Mouse (Mus musculus): ENCODE data around the gene Slc16a13.

Slc16a13 gene

GRCm38 (mm10) chr11:70220731-70221602 lies at the start of gene Slc16a13:
TSS of gene Slc16a13 (minus strand) at chr11:70221064.
- DNase-seq (ENCODE audit: low spot score) = peak; percentile 98

DNA sequence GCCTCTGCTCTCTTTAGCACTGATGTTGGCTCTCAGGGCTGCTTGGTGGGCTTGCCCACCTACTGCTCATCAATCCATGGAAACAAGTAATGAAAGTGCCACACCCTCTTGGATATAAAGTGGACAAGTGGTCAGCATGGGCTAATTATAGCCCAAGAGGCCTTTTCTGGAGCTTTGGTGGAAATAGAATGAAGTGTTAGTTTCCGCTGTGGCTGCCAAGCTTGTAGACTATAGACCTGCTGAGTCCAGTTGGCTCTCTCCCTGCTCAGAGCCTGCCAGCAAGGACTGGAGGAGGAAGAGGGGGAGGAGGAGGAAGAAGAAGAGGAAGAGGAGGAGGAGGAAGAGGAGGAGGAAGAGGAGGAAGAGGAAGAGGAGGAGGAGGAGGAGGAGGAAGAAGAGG lies 45.5 kb upstream of the Slc16a13 start:
- no peak for DNase-seq (ENCODE audit: low spot score)

DNA sequence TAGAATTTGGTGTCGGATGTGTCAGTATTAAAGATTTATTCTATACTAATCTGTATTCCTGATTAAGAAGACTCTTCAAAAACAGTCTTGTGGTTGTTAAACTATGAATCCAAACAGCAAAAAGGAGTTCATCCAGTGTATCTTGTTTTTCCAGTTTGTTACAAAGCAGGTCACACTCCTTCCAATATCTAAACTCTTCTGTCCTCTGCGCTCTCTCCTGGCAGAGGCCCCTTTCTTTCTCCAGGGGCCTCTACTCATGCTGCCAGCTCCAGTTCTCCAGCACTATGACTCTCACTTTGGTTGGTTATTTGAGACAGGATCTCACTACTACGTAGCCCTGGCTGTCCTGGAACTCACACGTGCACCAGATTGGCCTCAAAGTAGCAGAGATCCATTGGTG lies 45.0 kb upstream of the Slc16a13 start:
- DNase-seq (ENCODE audit: low spot score) = no peak

DNA sequence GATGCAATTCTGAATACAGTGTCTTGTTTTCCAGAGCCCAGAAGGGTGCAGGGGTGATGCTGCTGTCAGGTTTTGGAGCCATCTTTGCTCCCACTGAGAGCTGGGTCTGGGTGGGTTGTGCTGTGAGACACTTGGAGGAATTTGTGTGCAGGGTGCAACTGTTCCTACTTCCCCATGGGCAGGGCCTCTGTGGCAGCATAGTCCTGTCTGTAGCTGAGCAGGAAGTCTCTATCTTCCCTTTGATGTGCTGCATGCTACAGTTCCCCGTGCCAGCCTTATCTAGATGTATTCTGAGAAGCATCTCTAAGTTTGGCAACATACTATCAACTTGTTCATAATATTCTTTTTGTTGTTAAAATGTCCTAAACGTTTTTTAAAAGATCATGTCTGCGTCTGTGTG lies 44.4 kb upstream of the Slc16a13 start:
- DNase-seq (ENCODE audit: low spot score) = no peak

GRCm38 (mm10) chr11:70259035-70259434 lies 38.2 kb upstream of the Slc16a13 start:
- DNase-seq (ENCODE audit: low spot score) = no peak

DNA sequence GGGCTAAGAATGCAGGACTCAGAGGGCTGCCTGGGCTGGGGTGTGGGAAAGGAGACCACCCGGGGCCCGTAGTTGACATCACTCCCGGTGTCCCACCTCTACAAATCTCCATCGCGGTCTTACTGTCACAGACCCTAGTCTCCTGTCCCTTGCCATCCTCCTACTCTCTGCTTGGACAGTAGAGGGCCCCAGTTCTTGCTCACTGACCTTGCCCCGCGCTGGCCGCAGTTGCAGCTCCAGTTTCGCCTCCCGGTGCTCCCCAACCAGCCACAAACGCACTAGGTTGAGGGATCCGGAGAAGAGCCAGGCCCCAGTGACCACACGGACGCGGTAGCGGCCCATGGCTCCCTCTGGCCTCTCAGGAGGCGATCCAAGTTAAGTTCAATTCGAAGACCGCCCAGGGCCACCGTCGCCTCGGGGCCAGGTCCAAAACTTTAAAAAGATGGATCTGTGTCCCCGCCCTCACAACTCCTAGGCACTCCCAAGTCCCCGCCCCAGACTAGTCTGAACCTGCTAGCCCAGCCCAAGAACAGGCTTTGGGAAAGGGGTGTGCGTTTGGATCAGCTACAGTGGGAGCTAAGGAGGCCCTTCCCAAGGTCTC lies 34.2 kb upstream of the Slc16a13 start, which contains the start of gene Alox12:
TSS of gene Alox12 (minus strand) at position 423 of the 601 bp plus-strand sequence.
- DNase-seq (ENCODE audit: low spot score) = peak; percentile 30

DNA sequence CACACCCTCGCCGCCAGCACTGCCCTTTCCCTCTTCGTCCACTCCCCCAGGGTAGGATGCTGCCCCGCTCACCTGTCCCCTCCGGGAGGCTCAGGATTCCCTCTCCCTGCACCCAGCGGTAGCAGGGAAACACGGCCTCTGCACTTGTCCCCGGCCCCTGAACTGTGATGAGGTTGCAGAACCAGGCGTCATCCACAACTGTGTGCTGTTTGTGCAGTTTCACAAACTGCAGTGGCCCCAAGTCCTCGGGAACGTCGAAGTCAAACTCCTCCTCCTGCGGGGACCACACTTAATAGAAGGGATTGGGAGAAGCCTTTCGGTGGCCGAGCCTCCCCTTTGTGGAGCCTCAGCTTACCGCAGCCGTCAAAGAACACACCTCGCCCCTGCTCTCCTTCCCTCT lies 33.5 kb upstream of the Slc16a13 start:
- DNase-seq (ENCODE audit: low spot score) = no peak

GRCm38 (mm10) chr11:70251853-70252252 lies 31.0 kb upstream of the Slc16a13 start:
- DNase-seq (ENCODE audit: low spot score) = no peak

GRCm38 (mm10) chr11:70250150-70250549 lies 29.3 kb upstream of the Slc16a13 start:
- DNase-seq (ENCODE audit: low spot score) = no peak

GRCm38 (mm10) chr11:70247136-70247845 lies 26.4 kb upstream of the Slc16a13 start:
- DNase-seq (ENCODE audit: low spot score) = no peak

DNA sequence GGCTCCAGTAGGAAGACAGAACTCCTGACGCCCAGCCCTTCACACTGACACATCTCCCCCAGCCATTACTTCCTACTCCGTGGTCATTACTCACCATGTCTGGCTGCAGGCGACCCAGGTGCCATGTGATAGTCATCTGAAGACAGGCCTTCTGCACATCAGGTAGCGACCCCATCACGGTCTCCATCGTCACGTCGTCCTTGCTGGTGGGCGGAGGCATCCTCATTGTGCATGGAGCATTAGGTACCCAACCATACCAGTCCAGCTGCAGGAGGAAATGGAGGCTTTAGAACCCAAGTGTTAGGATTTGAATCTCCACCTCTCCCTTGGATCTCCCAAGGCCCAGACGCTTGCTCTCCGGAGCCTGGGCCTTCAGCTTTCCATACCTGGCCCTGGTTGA lies 21.7 kb upstream of the Slc16a13 start:
- no peak for DNase-seq (ENCODE audit: low spot score)

- peak; percentile 89 for DNase-seq (ENCODE audit: low spot score)
Observed at GRCm38 (mm10) chr11:70239541-70240279, 18.8 kb upstream of the Slc16a13 start, which contains the start of the genes Gm21988 and Rnasek. TSS of gene Gm21988 (minus strand) at chr11:70239830. TSS of gene Rnasek (minus strand) at chr11:70239842.

DNA sequence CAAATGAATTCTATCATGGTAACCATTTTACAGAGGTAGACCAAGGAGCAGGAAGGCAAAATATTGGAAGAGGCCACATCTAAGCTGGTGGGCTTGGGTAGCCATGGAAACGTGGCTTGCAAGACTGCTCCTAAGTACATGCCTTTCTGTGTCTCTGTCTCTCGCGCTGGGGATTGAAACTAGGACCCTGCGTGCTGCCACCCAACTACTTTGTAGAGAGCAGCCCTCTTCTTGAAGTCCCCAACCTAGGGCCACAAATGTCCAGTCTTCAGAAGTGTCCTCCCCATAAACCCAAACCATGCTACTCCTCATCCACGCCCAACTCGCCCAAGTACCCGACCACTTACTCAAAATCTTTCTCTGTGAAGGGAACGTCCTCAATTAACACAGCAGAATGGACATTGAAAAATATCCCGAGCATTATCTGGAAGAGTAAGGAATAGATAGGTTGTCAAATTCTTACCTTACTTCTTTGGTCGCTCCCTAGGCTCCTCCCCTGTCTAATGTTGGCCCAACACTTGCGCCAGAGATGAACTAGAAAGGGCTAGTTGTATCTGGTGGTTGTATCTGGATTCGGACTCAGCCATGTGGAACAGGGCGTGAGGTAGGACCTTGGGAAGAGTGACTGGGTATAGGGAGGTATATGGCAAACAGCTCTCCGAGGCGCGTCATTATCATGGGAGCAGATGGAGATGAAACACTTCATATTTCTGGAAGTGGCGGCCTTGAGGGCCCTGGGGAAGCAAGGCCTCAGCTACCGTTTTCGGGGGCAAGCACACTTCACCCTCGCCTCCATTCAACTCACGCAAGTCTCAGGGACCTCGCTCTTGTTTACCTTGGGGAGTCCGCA lies 18.0 kb upstream of the Slc16a13 start:
- DNase-seq (ENCODE audit: low spot score) = no peak

GRCm38 (mm10) chr11:70237457-70238167 lies 16.7 kb upstream of the Slc16a13 start, which contains the start of gene 0610010K14Rik:
TSS of gene 0610010K14Rik (minus strand) at chr11:70237914.
- peak; percentile 98 for DNase-seq (ENCODE audit: low spot score)

DNA sequence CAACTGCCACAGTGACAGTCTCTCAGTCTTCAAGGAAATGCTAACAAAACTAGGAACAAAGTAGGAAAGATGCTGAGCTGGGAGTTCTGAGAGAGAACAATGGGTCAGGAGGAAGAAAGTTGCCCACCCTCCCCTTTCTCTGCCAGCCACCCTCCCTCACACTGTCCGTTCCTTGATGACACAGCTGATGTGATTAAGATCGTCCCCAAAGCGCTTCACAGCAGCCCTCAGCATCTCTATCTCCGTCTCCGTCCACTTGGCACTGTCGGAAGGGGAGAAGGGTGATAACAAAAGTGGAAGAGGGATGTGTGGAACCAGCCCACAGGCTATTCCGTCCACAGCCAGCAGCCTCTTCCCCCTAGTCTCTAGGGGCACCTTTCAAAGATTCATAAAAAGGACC lies 15.9 kb upstream of the Slc16a13 start:
- DNase-seq (ENCODE audit: low spot score) = no peak

- peak; percentile 88 for DNase-seq (ENCODE audit: low spot score)
Observed at GRCm38 (mm10) chr11:70235254-70235900, 14.5 kb upstream of the Slc16a13 start.

DNA sequence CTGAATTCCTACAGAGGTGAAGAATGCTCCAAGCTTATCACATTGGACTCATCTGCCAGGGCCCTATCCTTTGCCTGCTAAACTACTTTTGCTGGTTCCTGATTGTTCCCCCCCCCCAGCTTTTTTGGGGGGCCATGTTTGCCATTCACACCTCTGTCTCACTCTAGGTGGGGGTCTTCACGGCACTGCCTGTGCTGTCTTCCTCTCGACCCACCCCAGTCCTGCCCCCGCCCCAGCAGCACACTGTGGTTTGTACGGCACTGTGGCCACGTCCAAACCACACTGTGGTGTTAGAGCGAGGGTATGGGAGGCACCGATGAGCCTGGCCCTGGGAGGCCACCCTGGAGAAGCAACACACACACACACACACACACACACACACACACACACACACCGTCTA lies 13.6 kb upstream of the Slc16a13 start:
- no peak for DNase-seq (ENCODE audit: low spot score)

DNA sequence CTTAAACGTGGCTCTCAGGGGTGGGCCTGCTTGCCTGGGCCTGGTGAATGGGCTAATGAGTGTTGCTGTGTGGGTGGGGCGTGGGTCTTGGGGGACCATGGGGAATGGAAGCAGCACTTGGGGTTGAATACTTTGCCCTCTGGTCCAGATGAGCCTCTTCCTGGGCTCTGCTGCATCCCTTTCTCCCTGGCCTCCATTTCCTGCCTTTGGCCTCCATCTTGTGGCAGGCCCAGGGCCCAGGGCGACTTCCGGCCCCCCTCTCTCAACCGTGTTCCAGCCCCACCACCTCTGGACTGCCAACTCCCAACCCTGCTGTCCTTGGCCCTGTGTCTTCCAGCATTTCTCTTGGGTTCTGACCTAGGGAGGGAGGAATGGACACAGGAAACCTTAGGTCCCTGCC lies 13.2 kb upstream of the Slc16a13 start:
- no peak for DNase-seq (ENCODE audit: low spot score)

GRCm38 (mm10) chr11:70233016-70233415 lies 12.2 kb upstream of the Slc16a13 start:
- DNase-seq (ENCODE audit: low spot score) = no peak

- no peak for DNase-seq (ENCODE audit: low spot score)
Observed at GRCm38 (mm10) chr11:70232546-70232945, 11.7 kb upstream of the Slc16a13 start.
